Mouse (Mus musculus): ENCODE measurements around the gene Mrpl47. TPM values are rescaled to one million over a fixed set of nuclear protein-coding genes. Genes with fewer than 3 reads are reported as not detected.
A peak's percentile ranks its signal among the peaks of the same experiment; 100 is the strongest.
"Not testable (repeated sequence)": the region's sequence is repeated elsewhere in the genome, so short reads cannot be mapped to it uniquely, and the experiment has no call there.

Mrpl47 gene
- polyA plus RNA-seq, 1 experiment from 2014 or later, result 34.5 TPM

GRCm38 (mm10) chr3:32736244-32737171, 897 bp downstream of the Mrpl47 start, which contains the start of gene Ndufb5:
Gene Ndufb5 (plus strand): TSS chr3:32736990.
- WGBS, result under 1% methylated on average over 62 of the region's 62 CpGs
- peaks cover 41% of the 10 kb centered on the region for H3K36me3 ChIP-seq

GRCm38 (mm10) chr3:32727861-32728260, 9.5 kb downstream of the Mrpl47 start:
- whole genome bisulfite sequencing, result 90% methylated on average over 4 of the region's 4 CpGs
- DNase-seq (ENCODE audit: low spot score), result no peak
- Histone ChIP-seq H3K4me3 (no peak overlapping the region), H3K27me3 (ENCODE audit: insufficient read depth, poor library complexity, severe bottlenecking) (no peaks in the 10 kb centered on the region), H3K4me1 (replicated peaks) (no peaks in the 10 kb centered on the region), H3K36me3 (peaks cover 97% of the 10 kb centered on the region), H3K9me3 (0 out of 2 replicates have a peak, but pooled peaks cover 4% of the 10 kb centered on the region), H3K27ac (no peak overlapping the region)

More at GRCm38 (mm10) chr3:32736244-32737171, 897 bp downstream of the Mrpl47 start, which contains the start of gene Ndufb5:
- Histone ChIP-seq H3K27ac (peak within 1 kb of the TSS; percentile 88), H3K4me3 (peak within 1 kb of the TSS; percentile 76), H3K4me1 (replicated peaks) (peaks cover 23% of the 10 kb centered on the region), H3K9me3 (no peaks in the 10 kb centered on the region), H3K27me3 (ENCODE audit: insufficient read depth, poor library complexity, severe bottlenecking) (no peaks in the 10 kb centered on the region)
- peak; percentile 98 for DNase-seq (ENCODE audit: low spot score)

GRCm38 (mm10) chr3:32725951-32726350, 11.5 kb downstream of the Mrpl47 start:
- 86% methylated on average over 5 of the region's 5 CpGs for WGBS
- Histone ChIP-seq H3K4me1 (replicated peaks) (no peaks in the 10 kb centered on the region), H3K9me3 (0 out of 2 replicates have a peak, but pooled peaks cover 4% of the 10 kb centered on the region), H3K4me3 (no peak overlapping the region), H3K27ac (no peak overlapping the region), H3K36me3 (peaks cover 98% of the 10 kb centered on the region), H3K27me3 (ENCODE audit: insufficient read depth, poor library complexity, severe bottlenecking) (no peaks in the 10 kb centered on the region)
- no peak for DNase-seq (ENCODE audit: low spot score)

- Histone ChIP-seq H3K27me3 (ENCODE audit: insufficient read depth, poor library complexity, severe bottlenecking) (no peaks in the 10 kb centered on the region), H3K27ac (no peak overlapping the region), H3K4me3 (no peak overlapping the region), H3K9me3 (0 out of 2 replicates have a peak, but pooled peaks cover 4% of the 10 kb centered on the region), H3K36me3 (peaks cover 99% of the 10 kb centered on the region), H3K4me1 (replicated peaks) (no peaks in the 10 kb centered on the region)
- DNase-seq (ENCODE audit: low spot score), result no peak
- WGBS, result 94% methylated on average over 7 of the region's 7 CpGs
Measured at GRCm38 (mm10) chr3:32724191-32724590, 13.2 kb downstream of the Mrpl47 start.

- peaks cover 100% of the 10 kb centered on the region for H3K36me3 ChIP-seq
- H3K27me3 ChIP-seq (ENCODE audit: insufficient read depth, poor library complexity, severe bottlenecking), result no peaks in the 10 kb centered on the region
- 95% methylated on average over 5 of the region's 5 CpGs for WGBS
- H3K4me1 ChIP-seq (replicated peaks), result no peaks in the 10 kb centered on the region
- DNase-seq (ENCODE audit: low spot score), result no peak
- H3K27ac ChIP-seq, result no peak overlapping the region
- 0 out of 2 replicates have a peak, but pooled peaks cover 1% of the 10 kb centered on the region for H3K9me3 ChIP-seq
- H3K4me3 ChIP-seq, result no peak overlapping the region
Measured at GRCm38 (mm10) chr3:32718271-32718670, 19.1 kb downstream of the Mrpl47 start.

GRCm38 (mm10) chr3:32717403-32717802, 20.0 kb downstream of the Mrpl47 start:
- not testable (repeated sequence) for DNase-seq (ENCODE audit: low spot score); H3K27me3 ChIP-seq (ENCODE audit: insufficient read depth, poor library complexity, severe bottlenecking)
- H3K36me3 ChIP-seq, result peaks cover 100% of the 10 kb centered on the region

GRCm38 (mm10) chr3:32713711-32714110, 23.7 kb downstream of the Mrpl47 start:
- 91% methylated on average over 3 of the region's 3 CpGs for WGBS
- H3K27ac ChIP-seq, result no peak overlapping the region
- peaks cover 75% of the 10 kb centered on the region for H3K36me3 ChIP-seq
- DNase-seq (ENCODE audit: low spot score), result no peak
- no peak overlapping the region for H3K4me3 ChIP-seq
- peaks cover 12% of the 10 kb centered on the region for H3K4me1 ChIP-seq (replicated peaks)
- no peaks in the 10 kb centered on the region for H3K9me3 ChIP-seq
- no peaks in the 10 kb centered on the region for H3K27me3 ChIP-seq (ENCODE audit: insufficient read depth, poor library complexity, severe bottlenecking)

More at GRCm38 (mm10) chr3:32717403-32717802, 20.0 kb downstream of the Mrpl47 start:
- 96% methylated on average over 6 of the region's 6 CpGs for WGBS
- not testable (repeated sequence) for H3K27ac ChIP-seq; H3K9me3 ChIP-seq; H3K4me3 ChIP-seq; H3K4me1 ChIP-seq (replicated peaks)

- H3K4me1 ChIP-seq (replicated peaks), result peaks cover 12% of the 10 kb centered on the region
- H3K27me3 ChIP-seq (ENCODE audit: insufficient read depth, poor library complexity, severe bottlenecking), result no peaks in the 10 kb centered on the region
- H3K36me3 ChIP-seq, result peaks cover 32% of the 10 kb centered on the region
- no peaks in the 10 kb centered on the region for H3K9me3 ChIP-seq
- DNase-seq (ENCODE audit: low spot score), result no peak
- WGBS, result 9% methylated on average over 9 of the region's 9 CpGs
- H3K4me3 ChIP-seq, result peak overlapping the region; percentile 99
- H3K27ac ChIP-seq, result peak overlapping the region; percentile 98
Measured at GRCm38 (mm10) chr3:32709388-32709787, 28.0 kb downstream of the Mrpl47 start.

GRCm38 (mm10) chr3:32708368-32709231, 28.8 kb downstream of the Mrpl47 start:
- Histone ChIP-seq H3K4me3 (peak overlapping the region; percentile 99), H3K27me3 (ENCODE audit: insufficient read depth, poor library complexity, severe bottlenecking) (no peaks in the 10 kb centered on the region), H3K4me1 (replicated peaks) (peaks cover 12% of the 10 kb centered on the region), H3K36me3 (peaks cover 24% of the 10 kb centered on the region), H3K9me3 (no peaks in the 10 kb centered on the region), H3K27ac (peak overlapping the region; percentile 98)
- DNase-seq (ENCODE audit: low spot score), result peak; percentile 99
- under 1% methylated on average over 90 of the region's 90 CpGs for WGBS

GRCm38 (mm10) chr3:32708052-32708367, 29.4 kb downstream of the Mrpl47 start:
- 4% methylated on average over 4 of the region's 4 CpGs for WGBS
- no peak for DNase-seq (ENCODE audit: low spot score)
- Histone ChIP-seq H3K27ac (peak overlapping the region; percentile 98), H3K36me3 (peaks cover 18% of the 10 kb centered on the region), H3K4me3 (peak overlapping the region; percentile 99), H3K4me1 (replicated peaks) (peaks cover 12% of the 10 kb centered on the region), H3K9me3 (no peaks in the 10 kb centered on the region), H3K27me3 (ENCODE audit: insufficient read depth, poor library complexity, severe bottlenecking) (no peaks in the 10 kb centered on the region)

GRCm38 (mm10) chr3:32705647-32706348, 31.6 kb downstream of the Mrpl47 start, which contains the start of gene Actl6a:
Gene Actl6a (plus strand): TSS chr3:32706298.
- H3K4me1 ChIP-seq (replicated peaks), result peaks cover 12% of the 10 kb centered on the region
- H3K27ac ChIP-seq; H3K27me3 ChIP-seq (ENCODE audit: insufficient read depth, poor library complexity, severe bottlenecking); H3K4me3 ChIP-seq; H3K9me3 ChIP-seq; DNase-seq (ENCODE audit: low spot score); H3K36me3 ChIP-seq: not testable (repeated sequence)
- WGBS, result 83% methylated on average over 9 of the region's 9 CpGs

GRCm38 (mm10) chr3:32704632-32705031, 32.8 kb downstream of the Mrpl47 start:
- not testable (repeated sequence) for H3K27me3 ChIP-seq (ENCODE audit: insufficient read depth, poor library complexity, severe bottlenecking); H3K4me3 ChIP-seq; H3K4me1 ChIP-seq (replicated peaks); H3K36me3 ChIP-seq; H3K27ac ChIP-seq; H3K9me3 ChIP-seq; DNase-seq (ENCODE audit: low spot score)
- 90% methylated on average over 10 of the region's 10 CpGs for WGBS
